Mouse (Mus musculus) inflammation-experienced regulatory T-cells, adult 6 months (primary cell): ENCODE measurements around the gene Zbtb8b. TPM values are rescaled to one million over a fixed set of nuclear protein-coding genes. Genes with fewer than 3 reads are reported as not detected.

Experiments
- polyA plus RNA-seq, 3 experiments: library from polyadenylated mRNA; unstranded; fragments of 100-300 nt; shearing (Covaris generic); gene quantifications; one replicate each; pipeline ENCODE4 v1.2.1; 2017

The Zbtb8b gene
- polyA plus RNA-seq, 3 experiments from 2014 or later: not detected

Other genes starting within 250 kb of the Zbtb8b start
- gene C77080, start 179.4 kb downstream of the Zbtb8b start, polyA plus RNA-seq: under 1 TPM; 0.21 to 0.25 (median 0.24) TPM
- gene Sync, start 153.2 kb downstream of the Zbtb8b start, polyA plus RNA-seq: under 1 TPM; 0.45 to 0.49 (median 0.47) TPM
- 100 to 1,000 TPM; 289 to 492 (median 352) TPM for gene Rbbp4, start 105.5 kb downstream of the Zbtb8b start, polyA plus RNA-seq
- gene Zbtb8os, start 105.2 kb downstream of the Zbtb8b start, polyA plus RNA-seq: 100 to 1,000 TPM; 103 to 158 (median 113) TPM
- gene Zbtb8a, start 62.7 kb downstream of the Zbtb8b start, polyA plus RNA-seq: 1 to 10 TPM; 3.0 to 6.6 (median 5.8) TPM
- gene Bsdc1, start 20.7 kb upstream of the Zbtb8b start, polyA plus RNA-seq: 10 to 100 TPM; 20.2 to 33.8 (median 28.8) TPM
- gene Tssk3, start 50.2 kb upstream of the Zbtb8b start, polyA plus RNA-seq: not detected
- not detected for gene Fam229a, start 50.3 kb upstream of the Zbtb8b start, polyA plus RNA-seq
- gene Marcksl1, start 72.7 kb upstream of the Zbtb8b start, polyA plus RNA-seq: 1 to 10 TPM; 2.7 to 4.9 (median 4.4) TPM
- gene Hdac1, start 101.9 kb upstream of the Zbtb8b start, polyA plus RNA-seq: 100 to 1,000 TPM; 256 to 267 (median 261) TPM
- 1,000 to 10,000 TPM; 1,449 to 1,788 (median 1,727) TPM for gene Lck, start 132.8 kb upstream of the Zbtb8b start, polyA plus RNA-seq
- under 1 TPM in 2 of 3 experiments, not detected in 1; 0.97 to 0.98 TPM for gene Fam167b, start 137.7 kb upstream of the Zbtb8b start, polyA plus RNA-seq
- 100 to 1,000 TPM; 335 to 403 (median 335) TPM for gene Eif3i, start 159.8 kb upstream of the Zbtb8b start, polyA plus RNA-seq
- 100 to 1,000 TPM; 283 to 327 (median 313) TPM for gene Tmem234, start 159.8 kb upstream of the Zbtb8b start, polyA plus RNA-seq
- 1 to 10 TPM; 2.1 to 5.3 (median 4.3) TPM for gene Dcdc2b, start 173.4 kb upstream of the Zbtb8b start, polyA plus RNA-seq
- gene Iqcc, start 178.2 kb upstream of the Zbtb8b start, polyA plus RNA-seq: 10 to 100 TPM; 45.5 to 63.3 (median 53.1) TPM
- 10 to 100 TPM; 30.5 to 54.0 (median 35.4) TPM for gene Ccdc28b, start 183.1 kb upstream of the Zbtb8b start, polyA plus RNA-seq
- gene Txlna, start 200.2 kb upstream of the Zbtb8b start, polyA plus RNA-seq: 10 to 100 TPM; 17.1 to 26.8 (median 21.4) TPM
- 10 to 100 TPM in 1 of 3 experiments, 1 to 10 TPM in 2; 8.6 to 11.6 (median 9.9) TPM for gene Kpna6, start 231.9 kb upstream of the Zbtb8b start, polyA plus RNA-seq